Mouse (Mus musculus): ENCODE results near the gene Actr1a. TPM values are rescaled to one million over a fixed set of nuclear protein-coding genes. Genes with fewer than 3 reads are reported as not detected.

Gene Actr1a
- total RNA-seq (2015) (52.7 and 59.6 TPM in 2 replicates), total RNA-seq (2017) (98.0 and 106 TPM in 2 replicates)

- ATAC-seq (ENCODE audit: poor library complexity, severe bottlenecking), result peak; percentile 83
These were observed at the start of gene Actr1a for GRCm38 (mm10) chr19:46395109-46396009. Gene Actr1a, minus strand, starts transcription at chr19:46395748.

- peak; percentile 94 for ATAC-seq (ENCODE audit: poor library complexity, severe bottlenecking)
These were observed 48.7 kb upstream of the Actr1a start for GRCm38 (mm10) chr19:46444209-46444608.

- ATAC-seq (ENCODE audit: poor library complexity, severe bottlenecking), result no peak
These were observed 48.0 kb upstream of the Actr1a start for GRCm38 (mm10) chr19:46443509-46443908.

- peak; percentile 40; the same call in 1 of the 2 replicates for ATAC-seq (ENCODE audit: poor library complexity, severe bottlenecking)
These were observed 39.9 kb upstream of the Actr1a start for GRCm38 (mm10) chr19:46435492-46435891.

GRCm38 (mm10) chr19:46434591-46434990, 39.0 kb upstream of the Actr1a start:
- ATAC-seq (ENCODE audit: poor library complexity, severe bottlenecking), result no peak

GRCm38 (mm10) chr19:46434148-46434547, 38.6 kb upstream of the Actr1a start:
- ATAC-seq (ENCODE audit: poor library complexity, severe bottlenecking), result no peak

GRCm38 (mm10) chr19:46433712-46434111, 38.2 kb upstream of the Actr1a start:
- no peak for ATAC-seq (ENCODE audit: poor library complexity, severe bottlenecking)

- no peak for ATAC-seq (ENCODE audit: poor library complexity, severe bottlenecking)
These were observed 33.7 kb upstream of the Actr1a start for GRCm38 (mm10) chr19:46429250-46429649.

GRCm38 (mm10) chr19:46426488-46426887, 30.9 kb upstream of the Actr1a start:
- no peak for ATAC-seq (ENCODE audit: poor library complexity, severe bottlenecking)

GRCm38 (mm10) chr19:46425266-46425665, 29.7 kb upstream of the Actr1a start:
- no peak for ATAC-seq (ENCODE audit: poor library complexity, severe bottlenecking)

GRCm38 (mm10) chr19:46422384-46423338, 27.1 kb upstream of the Actr1a start:
- ATAC-seq (ENCODE audit: poor library complexity, severe bottlenecking), result no peak

- no peak for ATAC-seq (ENCODE audit: poor library complexity, severe bottlenecking)
These were observed 24.9 kb upstream of the Actr1a start for GRCm38 (mm10) chr19:46420410-46420809.

- ATAC-seq (ENCODE audit: poor library complexity, severe bottlenecking), result no peak
These were observed 22.5 kb upstream of the Actr1a start for GRCm38 (mm10) chr19:46418051-46418450.

- no peak for ATAC-seq (ENCODE audit: poor library complexity, severe bottlenecking)
These were observed 20.7 kb upstream of the Actr1a start for GRCm38 (mm10) chr19:46416276-46416675.

GRCm38 (mm10) chr19:46414486-46414885, 18.9 kb upstream of the Actr1a start:
- no peak for ATAC-seq (ENCODE audit: poor library complexity, severe bottlenecking)

- no peak for ATAC-seq (ENCODE audit: poor library complexity, severe bottlenecking)
These were observed 18.4 kb upstream of the Actr1a start for GRCm38 (mm10) chr19:46413969-46414368.

GRCm38 (mm10) chr19:46412056-46412805, 16.7 kb upstream of the Actr1a start:
- ATAC-seq (ENCODE audit: poor library complexity, severe bottlenecking), result no peak

GRCm38 (mm10) chr19:46409506-46409905, 14.0 kb upstream of the Actr1a start:
- ATAC-seq (ENCODE audit: poor library complexity, severe bottlenecking), result no peak

GRCm38 (mm10) chr19:46406592-46407386, 11.2 kb upstream of the Actr1a start:
- ATAC-seq (ENCODE audit: poor library complexity, severe bottlenecking), result no peak

GRCm38 (mm10) chr19:46404030-46404429, 8.5 kb upstream of the Actr1a start:
- no peak for ATAC-seq (ENCODE audit: poor library complexity, severe bottlenecking)

Measured in megakaryocyte, adult 5-6 weeks (primary cell).